ENCODE assay signal across 21 mouse cellular contexts in genomic region chr8:122104658-122105057, GRCm38 (mm10).
A peak's percentile ranks its signal among the peaks of the same experiment; 100 is the strongest.
DNase-seq lines count a peak whose midpoint lies in the region; TF ChIP-seq lines count a peak whose summit lies in the region.
"Had no signal": no experiment of that assay in that cellular context is flagged by ENCODE, and none has a peak within 500 bp of the region (broad histone marks: within the 10 kb centered on the region; RNA-seq: fewer than 3 reads in every experiment).

No protein-coding gene starts in this region.

- TF ChIP-seq CTCF in E14TG2a.4 (conservative IDR thresholded peaks at IDR 0.05; ENCODE audit: low read length): no peak
- no peak for TF ChIP-seq CTCF in ES-Bruce4 (IDR thresholded peaks at IDR 0.05; ENCODE audit: low read depth, low read length)

- H3K9ac ChIP-seq in ES-Bruce4 (ENCODE audit: low read depth, poor library complexity, severe bottlenecking) (no peak overlapping the region), ES-E14 (ENCODE audit: insufficient read depth, low read depth, low read length, poor library complexity, severe bottlenecking) (no peak overlapping the region)
- H3K9ac ChIP-seq: embryonic facial prominence, embryonic 12.5 days; forebrain, embryonic 13.5 days; forebrain, embryonic 15.5 days; forebrain, postnatal 0 days had no signal

- peak; percentile 69; the same call in 1 of the 2 replicates for TF ChIP-seq EP300 in ES-Bruce4 (IDR thresholded peaks at IDR 0.05; ENCODE audit: insufficient read depth, low read depth, low read length)

- no peak for TF ChIP-seq POLR2A in ES-Bruce4 (IDR thresholded peaks at IDR 0.05; ENCODE audit: insufficient read depth, low read length)

- H3K4me3 ChIP-seq in E14TG2a.4 (replicated peaks; ENCODE audit: low read length) (peak overlapping the region; percentile 32; the same call in 1 of the 2 replicates), ES-Bruce4 (ENCODE audit: low read depth, low read length) (no peak overlapping the region), ES-E14 (ENCODE audit: insufficient read depth in 1 of 2, low read depth in 1 of 2, low read length in 2 of 2, poor library complexity in 1 of 2, severe bottlenecking in 1 of 2) (0 out of 4 replicates have a peak overlapping the region, but pooled peaks of 1 of the 2 experiments have one; percentile 23)
- H3K4me3 ChIP-seq: embryonic facial prominence, embryonic 10.5 days; embryonic facial prominence, embryonic 12.5 days; forebrain, embryonic 13.5 days; forebrain, embryonic 15.5 days had no signal

- in situ Hi-C loops in ES-E14 (cut with MboI; ENCODE audit: low sequenced_read_pairs in 2 of 2, unreplicated experiment in 2 of 2): no loop called here

- no peak for DNase-seq in ES-E14 (ENCODE audit: low read depth, low spot score)
- peak; percentile 54 for DNase-seq in ZHBTc4 (ENCODE audit: low read depth, low spot score)
- DNase-seq in cerebellum, postnatal 14 days: no peak
- DNase-seq in MN1 (ENCODE audit: low spot score): no peak
- no peak for DNase-seq in lung, postnatal 10 days
- DNase-seq: adrenal gland, adult 2 months; adrenal gland, postnatal 10 days; adrenal gland, postnatal 25 days; cerebellum, adult 11 months; cerebellum, adult 18-20 months; cerebellum, adult 8-10 months; cerebellum, adult 9-11 months; cerebellum, postnatal 25 days; forebrain, postnatal 0 days had no signal

- peaks cover 47% of the 10 kb centered on the region for H3K4me1 ChIP-seq in E14TG2a.4 (replicated peaks; ENCODE audit: low read depth, low read length)
- H3K4me1 ChIP-seq in ES-Bruce4 (ENCODE audit: control insufficient read depth, insufficient read depth, low read length): peaks cover 7% of the 10 kb centered on the region
- H3K4me1 ChIP-seq in ES-E14 (ENCODE audit: control insufficient read depth in 2 of 2, insufficient read depth in 2 of 2, low read length in 2 of 2, poor library complexity in 1 of 2): peaks cover 0 to 17% of the 10 kb centered on the region in 2 experiments; a peak in 3 of 4 replicates

- H3K27me3 ChIP-seq in E14TG2a.4 (ENCODE audit: insufficient read depth, low read length) (peaks cover 6% of the 10 kb centered on the region; the same call in 1 of the 2 replicates), ES-Bruce4 (ENCODE audit: control insufficient read depth, insufficient read depth, low read length, poor library complexity, severe bottlenecking) (no peaks in the 10 kb centered on the region)
- H3K27me3 ChIP-seq: embryonic facial prominence, embryonic 12.5 days; forebrain, embryonic 13.5 days; forebrain, embryonic 15.5 days; Patski had no signal

- H3K36me3 ChIP-seq in E14TG2a.4 (ENCODE audit: insufficient read depth, low read length) (no peaks in the 10 kb centered on the region), ES-Bruce4 (ENCODE audit: control insufficient read depth, insufficient read depth, low read length, poor library complexity, severe bottlenecking) (no peaks in the 10 kb centered on the region), ES-E14 (ENCODE audit: control insufficient read depth, insufficient read depth, low read length, poor library complexity, severe bottlenecking) (no peaks in the 10 kb centered on the region)
- H3K36me3 ChIP-seq: embryonic facial prominence, embryonic 10.5 days; embryonic facial prominence, embryonic 12.5 days; forebrain, embryonic 15.5 days had no signal

- H3K9me3 ChIP-seq in E14TG2a.4 (ENCODE audit: low read length) (peaks cover 14% of the 10 kb centered on the region), ES-Bruce4 (replicated peaks; ENCODE audit: control insufficient read depth, insufficient read depth, low read length, poor library complexity, severe bottlenecking) (no peaks in the 10 kb centered on the region), ES-E14 (ENCODE audit: control insufficient read depth, insufficient read depth, low read depth, low read length) (no peaks in the 10 kb centered on the region)
- H3K9me3 ChIP-seq: embryonic facial prominence, embryonic 10.5 days; embryonic facial prominence, embryonic 12.5 days; forebrain, embryonic 13.5 days; forebrain, embryonic 15.5 days had no signal

- H3K27ac ChIP-seq in ES-Bruce4 (ENCODE audit: insufficient read depth, low read length): peak overlapping the region; percentile 48; the same call in 1 of the 2 replicates
- H3K27ac ChIP-seq in ES-E14 (ENCODE audit: insufficient read depth, low read depth, low read length, poor library complexity, severe bottlenecking): peak overlapping the region; percentile 14
- H3K27ac ChIP-seq: embryonic facial prominence, embryonic 10.5 days; embryonic facial prominence, embryonic 12.5 days; forebrain, embryonic 13.5 days; forebrain, embryonic 15.5 days had no signal

TF ChIP-seq in ES-E14, 5 proteins besides CTCF, POLR2A, EP300 and RAD21:
- TF ChIP-seq ZNF384 (IDR thresholded peaks at IDR 0.05; ENCODE audit: low read depth, low read length) (no peak), CHD2 (IDR thresholded peaks at IDR 0.05; ENCODE audit: low read depth, low read length) (no peak), ZC3H11A (IDR thresholded peaks at IDR 0.05; ENCODE audit: borderline replicate concordance, low read depth, low read length) (no peak), MAFK (IDR thresholded peaks at IDR 0.05; ENCODE audit: insufficient read depth, low read depth, low read length) (no peak), HCFC1 (IDR thresholded peaks at IDR 0.05; ENCODE audit: borderline replicate concordance, insufficient read depth, low read length) (no peak)
